Mouse (Mus musculus): ENCODE measurements around the gene Tas2r143.

Tas2r143 gene

DNA sequence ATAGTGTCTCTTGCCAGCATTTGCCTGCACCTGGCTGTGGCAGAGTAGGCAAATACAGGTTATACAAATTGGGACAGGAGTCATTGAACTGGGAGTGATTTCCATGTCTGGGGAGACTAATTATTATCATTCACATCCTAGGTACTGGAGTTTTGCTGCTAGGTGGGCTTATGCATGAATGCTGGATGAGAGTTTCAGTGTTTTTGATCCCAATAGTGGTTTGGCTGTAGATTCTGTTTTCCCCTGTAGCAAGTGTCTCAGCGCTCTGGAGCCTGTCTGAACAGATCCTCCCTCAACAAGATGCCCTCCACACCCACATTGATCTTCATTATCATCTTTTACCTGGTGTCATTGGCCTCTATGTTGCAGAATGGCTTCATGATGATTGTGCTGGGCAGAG, at the start of gene Tas2r143:
TSS of gene Tas2r143 (plus strand) at position 301 of the 400 bp plus-strand sequence.
- no peak for DNase-seq (ENCODE audit: low read depth in 2 of 2, low spot score in 2 of 2)

DNA sequence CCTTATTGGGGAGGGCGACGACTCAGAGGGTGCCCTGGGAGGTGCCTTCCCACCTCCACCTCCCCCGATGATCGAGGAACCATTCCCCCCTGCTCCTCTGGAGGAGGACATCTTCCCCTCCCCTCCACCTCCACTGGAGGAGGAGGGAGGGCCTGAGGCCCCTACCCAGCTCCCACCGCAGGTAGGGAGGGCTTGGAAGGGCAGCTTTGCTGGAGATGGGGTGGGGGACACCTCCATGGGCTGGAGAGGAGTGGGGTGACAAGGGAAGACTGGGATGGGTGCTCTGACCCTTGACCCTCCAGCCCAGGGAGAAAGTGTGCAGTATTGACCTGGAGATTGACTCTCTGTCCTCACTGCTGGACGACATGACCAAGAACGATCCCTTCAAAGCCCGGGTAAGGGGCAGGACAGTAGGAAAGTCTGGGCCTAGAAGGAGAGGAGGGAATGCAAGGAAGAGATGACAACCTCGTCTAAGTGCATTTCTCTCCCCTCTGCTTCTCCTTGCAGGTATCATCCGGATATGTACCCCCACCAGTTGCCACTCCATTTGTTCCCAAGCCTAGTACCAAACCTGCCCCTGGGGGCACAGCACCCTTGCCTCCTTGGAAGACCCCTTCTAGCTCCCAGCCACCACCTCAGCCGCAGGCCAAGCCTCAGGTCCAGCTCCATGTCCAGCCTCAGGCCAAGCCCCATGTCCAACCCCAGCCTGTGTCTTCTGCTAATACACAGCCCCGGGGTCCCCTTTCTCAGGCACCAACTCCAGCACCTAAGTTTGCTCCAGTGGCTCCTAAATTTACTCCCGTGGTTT, 48.9 kb upstream of the Tas2r143 start:
- DNase-seq (ENCODE audit: low read depth in 2 of 2, low spot score in 2 of 2): no peak

DNA sequence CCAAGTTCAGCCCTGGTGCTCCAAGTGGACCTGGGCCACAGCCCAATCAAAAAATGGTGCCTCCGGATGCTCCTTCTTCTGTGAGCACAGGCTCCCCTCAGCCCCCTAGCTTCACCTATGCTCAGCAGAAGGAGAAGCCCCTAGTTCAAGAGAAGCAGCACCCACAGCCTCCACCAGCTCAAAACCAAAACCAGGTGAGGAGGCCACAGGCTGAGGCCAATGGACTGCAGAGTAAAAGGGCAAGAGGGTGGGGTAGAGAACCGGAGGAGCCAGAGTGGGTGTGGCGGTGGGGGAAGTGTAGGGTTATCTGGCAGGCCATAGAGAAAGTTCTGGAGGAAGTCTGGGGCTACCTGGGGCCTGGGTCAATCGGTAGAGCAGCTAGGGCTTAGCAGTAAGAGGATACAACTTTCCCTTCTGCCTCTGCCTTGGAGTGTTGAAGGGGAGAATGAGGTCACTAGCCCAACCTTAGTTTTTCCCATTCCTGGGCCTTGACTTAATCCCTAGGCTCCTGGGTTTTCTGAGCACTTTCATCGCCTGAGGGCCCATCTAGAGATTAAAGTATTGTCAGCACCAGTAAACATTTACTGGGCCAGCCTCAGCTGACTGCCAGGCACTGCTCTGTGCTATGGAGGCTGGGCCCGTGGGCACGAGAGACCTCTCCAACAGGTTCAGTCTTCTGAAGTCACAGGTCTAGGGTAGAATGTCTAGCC, 48.1 kb upstream of the Tas2r143 start:
- DNase-seq (ENCODE audit: low read depth in 2 of 2, low spot score in 2 of 2): no peak

DNA sequence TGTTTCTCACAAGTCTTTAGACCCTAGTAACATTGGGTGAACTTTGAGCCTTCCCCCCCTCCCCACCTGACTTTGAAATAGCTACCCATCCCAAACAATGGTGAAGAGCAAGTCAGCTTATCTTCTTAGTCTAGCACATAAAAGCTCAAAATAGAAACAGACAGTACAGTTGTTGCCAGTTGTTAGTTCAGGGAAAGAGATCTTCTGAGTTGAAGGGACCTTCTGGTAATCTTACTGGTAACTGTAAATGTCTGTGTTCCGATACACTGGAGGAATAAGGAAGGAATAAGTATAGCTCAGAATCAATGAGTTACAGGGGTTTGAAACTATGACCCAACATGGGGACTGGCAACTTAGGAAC, 47.6 kb upstream of the Tas2r143 start:
- DNase-seq (ENCODE audit: low read depth in 2 of 2, low spot score in 2 of 2): no peak

DNA sequence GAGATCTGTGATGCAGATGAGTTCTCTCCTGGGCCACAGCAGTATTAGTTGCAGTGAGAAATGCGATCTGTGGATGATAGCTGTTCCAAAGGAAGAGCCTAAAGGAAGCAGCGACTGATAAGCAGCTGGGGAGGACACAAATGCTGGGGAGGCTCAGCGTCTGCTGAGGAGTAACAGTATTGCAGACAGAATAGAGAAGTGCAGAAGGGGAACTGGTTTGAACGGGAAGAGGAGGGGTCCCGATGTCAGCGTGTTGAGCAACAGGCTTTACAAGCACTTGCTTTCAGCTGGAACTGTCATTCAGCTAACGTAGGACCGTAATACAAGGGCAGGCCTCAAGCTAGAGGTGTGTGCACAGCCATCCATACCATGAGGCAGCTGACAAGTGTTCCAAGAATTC, 46.9 kb upstream of the Tas2r143 start:
- DNase-seq (ENCODE audit: low read depth in 2 of 2, low spot score in 2 of 2): no peak

DNA sequence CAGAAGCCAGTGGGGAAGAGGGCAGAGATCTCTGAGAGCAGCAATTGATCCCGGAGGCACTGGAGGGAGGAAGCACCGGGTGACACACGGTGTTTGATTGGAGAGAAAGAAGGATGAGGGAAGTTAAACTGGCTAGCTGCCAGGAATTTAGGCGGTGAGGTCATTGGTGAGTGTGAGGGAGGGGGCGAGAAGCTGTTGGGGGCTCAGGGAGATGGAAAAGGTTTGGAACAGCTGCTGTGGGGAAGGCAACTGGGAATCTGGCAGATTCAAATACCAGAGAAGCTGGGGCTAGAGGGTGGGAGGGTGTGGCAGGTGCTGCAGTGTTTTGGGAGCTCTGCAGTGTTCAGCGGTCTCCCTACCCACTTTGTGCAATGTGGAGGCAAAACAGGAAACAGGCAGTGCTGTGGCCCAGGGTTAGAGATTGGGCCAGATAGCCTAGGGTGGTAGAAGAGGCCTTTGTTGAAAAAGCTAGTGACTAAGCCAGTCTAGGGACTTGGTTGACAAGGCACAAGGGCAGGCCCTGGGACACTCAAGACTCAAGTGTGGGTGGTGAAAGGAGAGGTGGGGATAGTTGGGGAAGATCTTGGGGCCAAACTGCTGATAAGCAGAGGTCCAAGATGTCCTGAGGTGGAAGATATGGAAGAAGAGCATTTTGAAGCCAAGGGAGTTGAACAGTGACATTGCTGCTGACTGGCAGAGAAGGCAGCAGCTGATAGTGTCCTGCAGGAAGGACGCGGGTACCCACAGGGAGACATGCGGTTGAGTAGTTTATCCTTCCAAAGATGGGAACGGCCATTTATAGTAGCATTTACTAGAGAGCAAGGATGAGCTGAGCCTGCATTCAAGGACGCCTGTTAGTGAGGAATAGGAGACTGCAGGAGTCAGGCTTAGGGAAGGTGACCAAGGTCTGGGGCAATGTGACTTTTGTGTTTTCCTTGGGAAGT, 45.7 kb upstream of the Tas2r143 start:
- no peak for DNase-seq (ENCODE audit: low read depth in 2 of 2, low spot score in 2 of 2)

DNA sequence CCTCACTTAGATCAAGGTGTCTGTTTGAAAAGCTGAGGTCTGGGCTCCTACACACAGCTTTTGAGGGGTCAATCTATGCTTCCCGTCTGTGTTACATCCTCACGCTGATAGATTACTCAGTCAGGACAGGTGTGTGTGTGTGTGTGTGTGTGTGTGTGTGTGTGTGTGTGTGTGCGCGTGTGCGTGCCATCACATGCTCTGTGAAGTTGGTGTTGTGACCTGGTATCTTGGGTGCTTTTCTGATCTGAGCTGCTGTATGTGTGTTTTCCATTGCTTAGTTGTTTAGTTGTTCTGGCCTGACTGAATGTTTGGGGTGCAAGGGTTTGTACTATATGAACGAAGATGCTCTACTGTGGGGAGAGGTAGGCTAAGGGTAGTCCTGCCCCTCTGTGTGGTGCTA, 44.7 kb upstream of the Tas2r143 start:
- no peak for DNase-seq (ENCODE audit: low read depth in 2 of 2, low spot score in 2 of 2)

DNA sequence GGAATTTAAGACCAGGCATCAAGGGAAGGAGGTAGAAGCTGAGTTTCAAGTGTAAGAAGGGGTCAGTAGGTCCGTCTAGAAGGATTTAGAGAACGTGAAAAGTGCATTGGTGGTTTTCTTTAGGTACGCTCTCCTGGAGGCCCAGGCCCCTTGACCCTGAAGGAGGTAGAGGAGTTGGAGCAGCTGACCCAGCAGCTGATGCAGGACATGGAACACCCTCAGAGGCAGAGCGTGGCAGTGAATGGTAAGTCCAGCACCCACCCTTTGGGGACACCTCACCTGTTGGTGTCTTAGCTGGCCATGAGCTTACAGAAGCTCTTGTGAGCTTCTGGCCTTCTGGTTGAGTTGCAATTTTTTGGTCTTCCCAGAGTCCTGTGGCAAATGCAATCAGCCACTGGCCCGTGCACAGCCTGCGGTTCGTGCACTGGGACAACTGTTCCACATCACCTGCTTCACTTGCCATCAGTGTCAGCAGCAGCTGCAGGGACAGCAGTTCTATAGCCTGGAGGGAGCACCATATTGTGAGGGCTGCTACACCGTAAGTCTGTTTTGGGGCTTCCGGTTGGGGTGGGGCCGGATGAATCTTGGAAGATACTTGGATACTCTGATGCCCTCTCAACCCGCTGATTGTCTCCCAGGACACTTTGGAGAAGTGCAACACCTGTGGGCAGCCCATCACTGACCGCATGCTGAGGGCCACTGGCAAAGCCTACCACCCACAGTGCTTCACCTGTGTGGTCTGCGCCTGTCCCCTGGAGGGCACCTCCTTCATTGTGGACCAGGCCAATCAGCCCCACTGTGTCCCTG, 44.0 kb upstream of the Tas2r143 start:
- DNase-seq (ENCODE audit: low read depth in 2 of 2, low spot score in 2 of 2): no peak

DNA sequence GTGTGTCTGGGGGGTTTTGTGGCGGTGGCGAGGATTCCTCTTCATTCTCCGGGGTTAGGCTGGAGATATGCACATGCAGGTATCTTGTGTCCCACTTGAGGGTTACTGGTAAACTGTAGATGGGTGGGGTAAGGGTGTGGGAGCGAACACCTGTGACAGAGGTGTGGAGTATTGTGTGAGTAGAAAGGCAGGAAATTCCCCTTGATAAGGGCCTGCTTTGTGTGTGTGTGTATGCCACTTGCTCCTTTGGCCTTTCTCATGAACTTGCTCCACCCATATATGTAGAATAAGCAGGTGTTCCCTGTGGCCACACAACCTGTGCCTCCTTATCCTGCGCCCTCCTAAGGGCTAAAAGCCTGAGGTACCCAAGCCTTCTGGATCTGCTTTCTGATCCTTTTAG, 43.1 kb upstream of the Tas2r143 start:
- no peak for DNase-seq (ENCODE audit: low read depth in 2 of 2, low spot score in 2 of 2)

DNA sequence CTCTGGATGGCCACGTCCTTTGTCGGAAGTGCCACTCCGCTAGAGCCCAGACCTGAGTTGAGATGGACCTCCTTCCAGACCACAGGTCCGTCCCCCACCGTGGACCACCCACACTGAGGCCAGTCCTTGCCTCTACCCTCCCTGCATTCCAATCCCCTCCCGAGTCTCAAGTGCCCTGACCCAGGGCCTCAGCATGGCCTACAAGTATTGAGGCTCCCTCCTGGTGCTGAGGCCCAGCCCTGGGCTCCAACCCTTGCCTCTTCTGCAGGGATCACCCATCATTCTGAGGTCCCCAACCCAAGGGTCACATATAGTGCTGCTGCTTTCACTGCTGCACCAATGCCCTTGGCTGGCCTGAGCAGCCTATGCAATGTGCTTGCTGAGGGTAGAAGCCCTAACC, 42.1 kb upstream of the Tas2r143 start:
- DNase-seq (ENCODE audit: low read depth in 2 of 2, low spot score in 2 of 2): no peak

DNA sequence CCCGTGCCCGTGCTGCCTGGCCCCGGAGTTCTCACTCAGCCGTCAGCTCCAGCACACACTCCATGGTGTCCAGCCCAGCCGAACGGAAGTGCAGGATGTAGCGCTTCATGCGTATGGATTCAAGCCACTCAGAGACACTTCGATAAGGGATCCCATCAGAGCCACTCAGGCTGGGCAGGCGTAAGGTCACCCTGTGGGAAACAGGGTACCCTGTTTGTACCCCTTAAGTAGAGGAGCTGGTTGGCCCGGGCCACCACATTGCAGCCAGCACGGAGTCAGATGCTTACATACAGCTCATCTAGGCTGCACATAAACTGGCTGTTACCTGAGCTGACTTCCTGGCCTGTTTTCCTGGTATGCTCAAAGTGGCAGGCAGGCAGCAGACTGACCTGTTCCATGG, 41.1 kb upstream of the Tas2r143 start:
- DNase-seq (ENCODE audit: low read depth in 2 of 2, low spot score in 2 of 2): no peak

DNA sequence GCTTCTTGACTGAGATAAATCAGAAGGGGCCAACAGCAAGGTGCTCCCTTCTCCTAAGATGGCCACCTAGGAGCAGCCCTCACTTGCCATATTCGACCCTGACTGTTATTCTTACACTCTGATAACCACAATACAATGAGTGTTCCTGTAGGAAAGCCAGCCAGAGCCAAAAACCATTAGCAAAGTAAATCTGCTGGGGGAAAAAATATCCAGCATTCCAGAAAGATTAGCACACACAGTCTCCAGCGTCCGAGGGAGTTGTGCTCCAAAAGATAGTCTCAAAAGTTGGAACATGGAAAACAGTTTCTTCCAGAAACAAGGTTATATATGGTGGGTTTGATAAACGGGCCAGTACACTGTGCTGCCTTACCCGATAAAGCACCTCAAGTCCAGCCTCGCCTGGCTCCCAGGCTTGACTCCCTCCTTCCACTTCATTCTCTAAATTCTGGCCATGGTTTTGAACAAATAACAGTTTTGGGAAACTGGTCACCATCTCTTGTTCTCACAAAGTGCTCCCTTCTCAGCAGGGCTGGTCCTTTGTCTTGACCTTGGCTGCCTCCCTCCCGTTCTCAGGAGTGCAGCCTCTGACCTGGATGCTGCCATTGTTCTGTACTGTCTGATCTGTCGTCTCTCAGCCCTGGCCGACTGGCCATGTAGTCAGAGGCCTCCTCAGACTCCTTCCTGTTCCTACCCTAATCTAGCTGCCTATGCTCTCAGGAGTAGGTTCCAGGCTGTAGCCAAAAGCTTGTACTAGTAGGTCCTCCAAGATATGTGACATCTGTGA, 40.5 kb upstream of the Tas2r143 start:
- DNase-seq (ENCODE audit: low read depth in 2 of 2, low spot score in 2 of 2): no peak

DNA sequence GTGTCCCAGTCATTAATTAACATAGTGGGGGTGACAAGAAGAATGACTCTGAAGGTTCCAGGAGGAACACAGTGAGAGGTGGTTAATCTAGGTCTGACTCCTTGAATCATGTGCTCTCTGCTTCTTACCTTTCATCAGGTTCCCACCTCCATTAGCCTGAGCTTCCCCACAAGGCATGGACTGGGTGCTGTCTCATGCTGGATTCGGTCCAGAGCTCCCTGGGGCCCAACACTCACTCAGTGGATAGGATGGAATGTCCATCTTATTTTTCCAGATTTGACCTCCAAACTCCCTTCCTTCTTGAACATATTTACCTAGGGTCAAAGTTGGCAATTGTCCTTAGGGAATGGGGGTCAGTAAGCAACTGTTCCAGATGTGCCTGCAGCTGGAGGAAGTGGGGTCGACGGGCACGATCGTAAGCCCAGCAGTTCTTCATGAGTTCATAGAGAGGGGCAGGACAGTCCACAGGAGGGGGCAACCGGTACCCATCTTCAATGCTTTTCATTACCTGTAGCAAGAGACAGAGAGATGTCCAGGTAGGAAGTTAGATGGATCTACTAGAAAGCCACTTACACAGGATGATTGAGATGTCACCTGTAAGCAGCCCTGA, 39.7 kb upstream of the Tas2r143 start:
- DNase-seq (ENCODE audit: low read depth in 2 of 2, low spot score in 2 of 2): no peak

DNA sequence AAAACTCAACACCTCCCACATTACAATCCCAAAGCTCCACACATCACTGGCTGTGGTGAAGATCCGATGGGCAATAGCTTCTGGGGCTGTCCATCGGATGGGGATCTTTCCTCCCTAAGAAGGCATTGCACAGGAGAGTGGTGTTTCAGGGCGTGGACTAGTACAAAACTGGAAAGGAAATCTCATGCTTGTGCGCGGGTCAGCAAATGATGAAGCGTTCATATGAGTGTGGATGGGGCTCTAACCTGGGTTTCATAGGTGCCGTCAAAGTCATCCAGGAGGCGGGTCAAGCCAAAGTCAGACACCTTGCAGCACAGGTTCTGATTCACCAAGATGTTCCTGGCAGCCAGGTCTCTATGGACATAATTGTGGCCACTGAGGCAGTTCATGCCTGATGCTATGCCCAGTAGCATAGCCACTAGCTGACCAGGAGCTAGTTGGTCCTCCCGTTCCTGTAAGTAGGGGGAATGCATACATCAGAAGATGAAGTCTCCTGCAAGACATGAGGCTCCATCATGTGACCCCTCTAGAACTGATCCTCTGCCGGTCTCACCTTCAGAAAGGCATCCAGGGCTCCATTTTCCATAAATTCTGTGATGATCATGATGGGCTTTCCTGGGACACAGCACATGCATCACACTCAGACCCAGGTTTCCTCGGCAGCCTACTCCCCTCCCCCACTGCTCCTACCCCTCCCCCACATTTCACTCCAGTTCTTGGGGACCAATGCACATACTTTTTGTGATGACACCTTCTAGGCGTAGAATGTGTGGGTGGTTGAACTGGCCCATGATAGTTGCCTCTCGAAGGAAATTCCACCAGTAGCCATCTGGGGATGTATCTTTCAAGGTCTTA, 38.8 kb upstream of the Tas2r143 start:
- DNase-seq (ENCODE audit: low read depth in 2 of 2, low spot score in 2 of 2): no peak

DNA sequence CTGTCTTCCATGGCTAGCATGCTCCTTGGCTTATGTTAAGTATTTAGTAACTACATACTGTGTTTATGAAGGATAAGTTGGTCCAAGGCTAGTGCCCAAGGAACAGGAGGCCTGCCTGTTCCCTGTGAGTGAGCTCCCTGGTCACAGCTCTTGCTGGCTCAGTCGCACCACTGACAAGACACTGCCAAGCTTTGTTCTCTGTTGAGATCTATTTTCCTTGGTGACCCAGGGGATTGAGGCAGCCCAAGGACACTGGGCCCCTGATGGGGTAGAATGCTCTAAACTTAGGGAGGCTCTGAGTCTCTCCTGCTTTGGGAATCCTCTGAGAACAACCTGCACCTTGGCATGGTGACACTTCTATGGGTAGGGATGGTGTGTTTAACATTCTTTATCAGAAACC, 38.0 kb upstream of the Tas2r143 start:
- DNase-seq (ENCODE audit: low read depth in 2 of 2, low spot score in 2 of 2): no peak

DNA sequence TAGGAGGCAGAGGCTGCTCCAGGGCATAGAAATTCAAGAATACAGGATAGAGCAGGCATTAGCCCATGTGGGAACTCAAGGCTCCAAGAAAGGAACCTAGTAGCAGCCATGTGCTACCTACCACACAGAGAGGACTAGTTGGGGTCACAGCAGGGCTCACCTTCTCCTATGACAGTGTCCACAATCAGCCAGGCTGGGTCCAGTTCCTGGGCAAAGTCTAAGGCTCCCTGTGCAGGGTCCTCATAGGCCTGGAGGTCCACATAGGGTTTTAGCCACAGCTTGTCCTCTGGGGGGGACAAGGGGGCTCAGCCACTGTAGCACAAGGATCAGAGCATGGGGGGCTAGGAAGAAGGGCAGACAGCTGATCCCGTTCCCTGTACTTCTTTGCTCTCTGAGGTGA, 37.5 kb upstream of the Tas2r143 start:
- DNase-seq (ENCODE audit: low read depth in 2 of 2, low spot score in 2 of 2): no peak

DNA sequence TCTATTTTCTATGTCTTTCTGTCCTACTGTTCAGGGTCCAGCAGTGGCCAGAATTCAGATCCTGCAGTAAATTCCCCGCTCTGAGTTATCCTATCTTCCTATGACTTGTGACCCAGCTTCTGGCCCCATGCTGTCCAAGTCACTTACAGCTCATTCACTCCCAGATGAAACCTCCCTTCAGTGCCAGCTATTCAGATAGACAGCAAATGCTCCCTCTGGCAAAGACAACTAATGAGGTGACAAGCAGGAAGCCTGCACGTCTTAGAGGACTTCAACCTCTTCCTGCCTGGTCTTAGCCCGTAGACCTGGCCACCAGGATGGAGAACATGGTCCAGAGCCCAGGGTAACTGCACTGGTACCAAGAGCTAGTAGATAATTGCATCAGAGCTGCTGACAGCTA, 37.1 kb upstream of the Tas2r143 start:
- DNase-seq (ENCODE audit: low read depth in 2 of 2, low spot score in 2 of 2): no peak

DNA sequence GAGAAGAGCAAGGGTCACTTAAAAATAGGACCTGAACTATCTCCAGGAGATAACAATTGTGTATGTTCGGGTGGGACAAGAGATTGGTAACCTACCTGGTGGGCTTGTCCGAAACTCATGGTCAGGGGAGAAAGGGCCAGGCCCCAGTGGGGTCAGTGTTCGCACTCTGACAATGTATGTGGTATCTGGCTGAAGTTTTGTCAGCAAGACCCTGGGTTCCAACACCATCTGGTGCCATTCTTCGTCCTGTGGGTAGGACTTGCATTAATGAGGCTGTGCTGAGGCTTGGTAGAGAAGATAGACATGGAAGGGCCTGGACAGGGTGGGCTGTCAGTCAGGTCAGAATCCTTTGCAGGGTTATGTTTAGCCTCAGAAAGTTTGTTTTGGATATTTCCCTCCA, 36.0 kb upstream of the Tas2r143 start:
- no peak for DNase-seq (ENCODE audit: low read depth in 2 of 2, low spot score in 2 of 2)

DNA sequence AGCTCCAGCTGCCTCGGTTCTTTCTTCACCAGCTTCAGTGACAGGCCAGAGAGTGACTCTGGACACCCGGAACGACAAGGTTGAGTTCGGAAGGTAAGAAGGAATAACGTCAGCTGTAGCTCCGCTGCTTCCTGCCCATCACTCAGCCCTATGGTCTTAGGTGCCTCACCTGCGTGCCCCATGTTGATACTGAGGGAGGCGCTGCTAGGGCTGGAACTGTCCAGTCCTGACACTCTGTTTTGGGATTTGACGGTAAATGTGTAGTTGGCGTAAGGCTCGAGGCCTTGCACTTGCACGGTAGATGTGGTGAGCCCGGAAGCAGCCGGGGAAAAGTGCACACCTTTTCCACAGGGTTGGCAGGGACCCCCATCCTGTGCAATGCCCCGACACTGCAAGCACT, 35.4 kb upstream of the Tas2r143 start:
- DNase-seq (ENCODE audit: low read depth in 2 of 2, low spot score in 2 of 2): no peak

Measured in CD8-positive naive resting alpha-beta T cell, adult 2 months (primary cell).